Mouse (Mus musculus): ENCODE measurements around the gene Selenom.

GRCm38 (mm10) chr11:3492748-3493147, 21.7 kb upstream of the Selenom start:
- TF ChIP-seq POLR2A (IDR thresholded peaks at IDR 0.05; ENCODE audit: borderline replicate concordance, extremely low read depth, low read depth, low read length) (no peak), CTCF (IDR thresholded peaks at IDR 0.05; ENCODE audit: insufficient read depth, low read length) (no peak)

Measured in lung, adult 2 months (tissue).